Mouse (Mus musculus): ENCODE results near the gene Gm17387.
A peak's percentile ranks its signal among the peaks of the same experiment; 100 is the strongest.

Gene Gm17387

GRCm38 (mm10) chr7:141072017-141072745 is 43.2 kb downstream of the Gm17387 start:
- DNase-seq (ENCODE audit: low read depth, low spot score), result peak; percentile 74

DNA sequence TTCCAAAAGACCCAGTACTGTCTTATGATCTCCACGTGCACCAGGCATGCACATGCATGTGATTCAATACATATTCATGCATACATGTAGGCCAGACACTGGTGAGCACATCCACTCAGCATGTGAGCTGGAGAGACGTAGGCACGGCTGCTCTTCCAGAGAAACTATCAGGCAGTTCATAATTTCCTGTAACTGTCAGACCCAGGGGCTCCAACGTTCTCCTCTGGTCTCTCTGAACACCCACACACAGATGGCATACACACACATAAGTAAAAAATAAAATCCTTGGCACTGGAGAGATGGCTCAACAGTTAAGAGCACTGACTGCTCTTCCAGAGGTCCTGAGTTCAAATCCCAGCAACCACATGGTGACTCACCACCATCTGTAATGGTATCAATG is 44.9 kb downstream of the Gm17387 start:
- DNase-seq (ENCODE audit: low read depth, low spot score), result no peak

DNA sequence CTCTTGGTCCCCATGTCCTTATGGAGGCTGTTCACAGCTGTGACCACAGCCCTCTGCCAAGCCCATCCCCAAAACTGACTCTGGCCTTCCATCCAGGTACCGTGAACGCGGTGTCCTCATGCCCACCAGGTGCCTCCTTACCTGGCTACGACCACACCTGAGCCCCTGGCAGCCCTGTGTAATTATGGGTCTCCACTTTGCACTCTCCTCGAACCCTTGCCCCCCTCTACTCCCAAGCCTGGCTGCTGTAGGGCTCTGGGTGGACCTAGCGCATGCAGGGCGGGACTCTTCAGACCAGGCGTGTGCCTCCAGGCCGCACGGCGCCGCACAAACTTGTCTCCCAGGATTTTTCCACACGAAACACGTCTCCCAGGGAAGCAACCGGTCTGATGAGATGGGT is 48.9 kb downstream of the Gm17387 start, which contains the start of gene Pkp3:
TSS of gene Pkp3 (plus strand) at position 378 of the 400 bp plus-strand sequence.
- no peak for DNase-seq (ENCODE audit: low read depth, low spot score)

DNA sequence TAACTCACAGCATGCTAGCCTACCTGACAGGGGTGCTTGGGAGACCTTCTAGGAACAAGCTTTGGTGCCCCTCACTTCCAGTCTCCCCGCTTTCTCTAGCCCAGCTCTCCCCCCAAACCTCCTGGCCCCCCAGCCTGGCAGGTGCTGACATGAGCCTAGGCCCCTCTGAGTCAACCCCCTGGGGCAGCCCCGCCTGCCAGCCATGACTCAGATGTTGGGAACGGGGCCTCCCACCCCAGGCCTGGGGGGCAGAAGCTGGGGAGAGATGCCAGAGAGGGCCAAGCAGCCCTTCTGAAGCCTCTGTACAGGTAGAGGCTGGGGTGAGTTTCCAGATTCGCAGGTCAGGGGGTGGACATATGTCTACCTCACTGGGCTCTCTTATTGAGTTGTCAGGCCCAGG is 49.9 kb downstream of the Gm17387 start:
- no peak for DNase-seq (ENCODE audit: low read depth, low spot score)
